Mouse (Mus musculus): ENCODE results near the gene Pum2.

Gene Pum2

GRCm38 (mm10) chr12:8759779-8760178, 85.8 kb downstream of the Pum2 start:
- no peak for DNase-seq (ENCODE audit: low read depth, low spot score)

DNA sequence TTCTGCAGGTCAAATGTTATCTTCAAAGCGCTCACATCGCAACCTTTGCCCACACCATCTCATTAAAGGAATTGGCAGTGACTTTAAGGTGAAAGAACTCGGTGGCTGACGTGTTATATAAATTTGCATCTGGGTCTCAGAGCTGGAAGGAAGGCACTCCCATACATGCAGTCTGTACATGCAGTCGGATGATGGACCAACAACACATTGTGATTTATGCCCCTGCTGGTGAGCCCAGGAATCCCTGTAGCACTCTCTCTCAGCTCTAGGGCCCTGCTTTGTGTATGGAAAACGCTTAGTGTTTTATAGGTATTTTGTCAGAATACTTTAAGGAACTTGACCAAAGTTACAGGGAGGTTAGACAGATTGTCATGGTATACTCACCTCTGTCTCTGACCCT, 86.6 kb downstream of the Pum2 start:
- no peak for DNase-seq (ENCODE audit: low read depth, low spot score)

- no peak for DNase-seq (ENCODE audit: low read depth, low spot score)
Measured at GRCm38 (mm10) chr12:8761058-8761457, 87.1 kb downstream of the Pum2 start.

DNA sequence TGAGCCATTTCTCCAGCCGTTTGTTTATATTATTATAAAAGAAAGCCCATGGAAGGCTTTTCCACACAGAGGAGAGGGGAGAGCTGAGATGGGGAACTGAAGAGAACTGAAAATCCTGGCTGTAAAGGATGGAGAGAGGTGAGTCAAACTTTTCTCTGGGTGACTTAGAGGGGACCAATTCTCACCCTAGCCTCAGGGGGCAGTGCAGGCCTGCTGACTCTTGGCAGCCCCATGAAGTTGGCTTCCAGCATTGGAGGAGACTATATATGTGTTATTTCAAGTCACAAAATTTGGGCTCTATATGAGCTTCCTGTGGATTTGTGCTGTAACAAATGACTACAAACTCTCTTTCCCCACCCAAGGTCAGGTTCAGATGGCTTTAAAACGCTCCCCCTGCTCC, 88.7 kb downstream of the Pum2 start:
- DNase-seq (ENCODE audit: low read depth, low spot score) = no peak

GRCm38 (mm10) chr12:8764221-8764930, 90.4 kb downstream of the Pum2 start:
- DNase-seq (ENCODE audit: low read depth, low spot score) = no peak

DNA sequence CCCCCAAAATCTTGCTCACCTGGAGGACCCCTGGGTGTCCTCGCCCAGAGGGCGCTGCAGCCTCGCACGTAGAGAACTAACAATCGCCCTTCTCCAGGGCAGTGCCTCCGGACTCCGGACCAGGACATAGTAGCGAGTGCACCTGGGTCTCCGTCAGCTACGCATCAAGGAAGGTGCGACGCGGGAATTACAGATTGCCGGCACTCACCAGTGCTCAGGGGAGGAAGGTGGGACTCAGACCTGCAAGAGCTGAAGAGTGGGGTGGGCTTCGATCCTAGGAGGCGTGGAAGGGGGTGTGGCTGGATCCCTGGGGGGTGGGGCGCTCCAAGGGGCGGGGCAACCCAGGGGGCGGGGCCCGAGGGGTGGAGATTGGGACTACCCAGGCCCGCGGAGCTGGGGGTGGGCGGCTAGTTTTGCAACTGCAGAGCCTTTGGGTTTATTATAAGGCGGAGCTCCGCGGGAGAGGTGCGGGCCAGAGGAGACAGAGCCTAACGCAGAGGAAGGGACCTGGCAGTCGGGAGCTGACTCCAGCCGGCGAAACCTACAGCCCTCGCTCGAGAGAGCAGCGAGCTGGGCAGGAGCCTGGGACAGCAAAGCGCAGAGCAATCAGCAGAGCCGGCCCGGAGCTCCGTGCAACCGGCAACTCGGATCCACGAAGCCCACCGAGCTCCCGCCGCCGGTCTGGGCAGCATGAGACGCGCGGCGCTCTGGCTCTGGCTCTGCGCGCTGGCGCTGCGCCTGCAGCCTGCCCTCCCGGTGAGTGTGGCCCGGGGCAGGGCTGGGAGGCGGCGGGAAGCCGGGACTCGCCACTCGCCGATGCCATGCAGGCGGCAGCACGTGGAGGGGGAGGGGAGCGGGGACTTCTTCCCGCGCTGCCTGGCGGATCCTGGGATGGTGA, 97.3 kb downstream of the Pum2 start, which contains the start of gene Sdc1:
Sdc1 (plus strand) TSS at position 378 of the 898 bp plus-strand sequence.
- DNase-seq (ENCODE audit: low read depth, low spot score) = no peak

GRCm38 (mm10) chr12:8771844-8772380, 98.0 kb downstream of the Pum2 start:
- DNase-seq (ENCODE audit: low read depth, low spot score) = no peak

DNA sequence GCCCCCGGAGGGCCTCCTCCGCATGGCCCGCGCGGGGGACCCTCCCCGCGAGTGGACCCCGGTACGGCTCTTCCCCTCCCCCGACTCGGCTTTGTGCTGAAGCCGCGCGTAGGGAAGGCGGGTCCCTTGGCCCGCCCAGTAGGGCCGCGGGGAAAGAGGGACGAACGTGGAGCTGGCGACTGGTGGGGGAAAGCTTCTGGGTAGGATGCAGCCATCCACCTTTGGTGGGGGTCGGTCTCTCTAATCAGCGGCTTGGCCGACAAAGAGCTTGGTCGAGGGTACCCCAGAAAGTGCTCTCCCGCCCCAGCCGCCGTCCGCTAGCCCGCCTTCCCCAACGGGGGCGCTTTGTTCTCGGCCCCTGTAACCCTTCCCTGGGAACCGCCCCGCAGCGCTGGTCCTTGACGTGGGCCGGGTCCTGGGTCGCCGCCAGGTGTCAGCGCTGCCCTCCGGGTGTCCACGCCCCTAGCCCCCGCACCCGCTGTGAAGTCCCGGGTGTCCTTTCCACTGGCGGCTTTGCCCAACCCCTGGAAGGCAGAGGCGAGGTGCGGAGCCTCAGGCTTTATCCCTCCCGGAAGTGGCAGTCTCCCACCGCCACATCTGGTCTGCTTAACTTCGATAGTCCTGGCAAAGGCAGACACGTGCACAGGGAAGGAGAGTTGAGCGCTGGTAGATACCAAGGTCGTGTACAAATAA, 98.7 kb downstream of the Pum2 start:
- DNase-seq (ENCODE audit: low read depth, low spot score) = no peak

- DNase-seq (ENCODE audit: low read depth, low spot score) = no peak
Measured at GRCm38 (mm10) chr12:8773336-8773735, 99.4 kb downstream of the Pum2 start.

GRCm38 (mm10) chr12:8774183-8774582, 100.2 kb downstream of the Pum2 start:
- DNase-seq (ENCODE audit: low read depth, low spot score) = no peak

- no peak for DNase-seq (ENCODE audit: low read depth, low spot score)
Measured at GRCm38 (mm10) chr12:8776206-8776605, 102.3 kb downstream of the Pum2 start.

- no peak for DNase-seq (ENCODE audit: low read depth, low spot score)
Measured at GRCm38 (mm10) chr12:8776741-8777140, 102.8 kb downstream of the Pum2 start.

GRCm38 (mm10) chr12:8778106-8778505, 104.2 kb downstream of the Pum2 start:
- no peak for DNase-seq (ENCODE audit: low read depth, low spot score)

DNA sequence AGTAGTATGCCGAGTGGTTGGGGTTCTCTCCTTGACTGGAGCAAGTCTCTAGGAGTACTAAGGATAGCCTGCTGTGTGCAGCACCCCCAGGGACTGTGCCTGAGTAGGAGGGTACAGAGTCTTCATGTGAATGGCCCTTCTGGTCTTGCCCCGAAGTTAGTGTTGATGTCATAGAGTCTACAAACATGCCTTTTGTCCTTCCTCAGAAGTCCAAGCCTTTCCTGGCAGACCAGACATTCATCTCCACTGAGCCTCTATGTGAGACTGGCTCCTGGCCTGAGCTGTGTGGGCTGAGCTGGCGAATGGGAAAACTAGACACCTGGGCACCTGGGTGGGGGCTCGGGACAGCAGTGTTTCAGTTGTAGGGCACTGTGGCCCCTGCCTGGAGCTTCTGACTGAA, 105.9 kb downstream of the Pum2 start:
- no peak for DNase-seq (ENCODE audit: low read depth, low spot score)

GRCm38 (mm10) chr12:8781121-8781520, 107.2 kb downstream of the Pum2 start:
- no peak for DNase-seq (ENCODE audit: low read depth, low spot score)

DNA sequence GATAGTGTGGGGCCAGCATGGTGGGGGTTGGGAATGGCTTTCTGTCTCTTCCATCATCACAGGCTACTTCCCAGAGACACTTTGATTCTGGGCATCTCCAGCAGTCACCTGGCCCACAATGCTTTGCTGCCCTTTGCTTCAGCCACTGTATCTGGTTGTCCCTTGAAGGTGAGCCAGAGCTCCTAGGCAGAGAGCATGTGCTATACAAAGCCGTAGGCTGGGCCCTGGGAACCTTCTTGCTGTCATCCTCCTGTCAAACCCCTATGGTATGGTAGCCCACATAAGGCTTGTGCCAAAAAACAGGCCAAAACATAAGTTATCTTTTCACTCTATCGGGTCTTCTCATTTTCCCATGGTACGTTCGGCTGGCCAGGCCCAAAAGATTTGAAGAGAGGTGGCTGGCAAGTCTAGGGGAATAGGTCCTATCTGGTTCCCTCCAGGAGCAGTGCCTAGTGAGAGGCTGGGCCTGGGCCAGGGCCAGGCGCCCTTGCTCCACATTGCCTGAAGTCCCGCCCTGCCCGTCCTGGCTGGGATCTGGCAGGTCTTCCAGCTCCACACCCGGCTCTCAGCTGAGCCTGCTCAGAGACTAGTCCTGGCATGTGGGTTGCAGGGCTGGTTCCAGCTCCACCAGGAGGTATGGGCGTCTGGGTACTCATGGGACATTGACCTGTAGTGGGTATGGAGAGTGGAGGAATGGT, 107.9 kb downstream of the Pum2 start:
- DNase-seq (ENCODE audit: low read depth, low spot score) = no peak

DNA sequence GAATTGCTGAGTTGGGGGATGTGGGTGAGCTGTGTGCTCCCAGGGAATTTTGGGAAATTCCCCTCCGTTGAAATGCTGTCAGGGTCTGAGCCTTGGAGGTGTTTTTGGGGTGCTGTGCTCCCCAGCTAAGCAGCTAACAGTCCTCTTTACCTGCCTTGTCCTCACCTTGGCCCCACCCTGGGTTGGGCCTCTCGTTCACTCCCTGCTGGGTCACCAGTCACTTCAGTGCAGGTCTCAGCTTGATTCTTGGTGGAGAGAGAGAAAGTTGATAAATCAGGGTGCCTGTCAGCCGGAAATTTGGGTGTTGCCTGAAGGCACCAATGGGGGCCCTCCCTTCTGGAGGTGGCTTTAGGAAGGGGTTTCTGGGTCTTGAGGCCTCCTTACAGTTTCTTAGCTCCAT, 108.6 kb downstream of the Pum2 start:
- no peak for DNase-seq (ENCODE audit: low read depth, low spot score)

GRCm38 (mm10) chr12:8784189-8784588, 110.3 kb downstream of the Pum2 start:
- DNase-seq (ENCODE audit: low read depth, low spot score) = no peak

DNA sequence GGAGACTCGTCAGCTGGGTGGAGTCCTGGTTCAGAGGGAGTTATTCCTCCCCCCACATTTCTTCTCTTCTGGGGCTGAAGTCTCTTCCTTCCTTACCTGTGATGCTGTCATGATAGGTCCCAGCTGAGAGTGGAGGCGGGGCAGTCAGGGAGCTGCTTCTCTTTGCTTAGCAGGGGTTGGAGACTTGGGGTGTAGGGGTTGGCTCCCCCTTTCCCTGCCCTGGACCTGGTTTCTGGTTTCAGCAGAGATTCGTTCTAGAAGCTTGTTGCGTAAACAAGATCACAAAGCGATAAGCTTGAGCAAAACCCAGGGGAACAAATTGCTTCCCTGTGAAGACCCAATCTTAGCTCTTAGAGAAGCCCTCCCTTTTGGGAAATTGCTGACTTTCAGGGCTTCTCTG, 112.5 kb downstream of the Pum2 start:
- no peak for DNase-seq (ENCODE audit: low read depth, low spot score)

DNA sequence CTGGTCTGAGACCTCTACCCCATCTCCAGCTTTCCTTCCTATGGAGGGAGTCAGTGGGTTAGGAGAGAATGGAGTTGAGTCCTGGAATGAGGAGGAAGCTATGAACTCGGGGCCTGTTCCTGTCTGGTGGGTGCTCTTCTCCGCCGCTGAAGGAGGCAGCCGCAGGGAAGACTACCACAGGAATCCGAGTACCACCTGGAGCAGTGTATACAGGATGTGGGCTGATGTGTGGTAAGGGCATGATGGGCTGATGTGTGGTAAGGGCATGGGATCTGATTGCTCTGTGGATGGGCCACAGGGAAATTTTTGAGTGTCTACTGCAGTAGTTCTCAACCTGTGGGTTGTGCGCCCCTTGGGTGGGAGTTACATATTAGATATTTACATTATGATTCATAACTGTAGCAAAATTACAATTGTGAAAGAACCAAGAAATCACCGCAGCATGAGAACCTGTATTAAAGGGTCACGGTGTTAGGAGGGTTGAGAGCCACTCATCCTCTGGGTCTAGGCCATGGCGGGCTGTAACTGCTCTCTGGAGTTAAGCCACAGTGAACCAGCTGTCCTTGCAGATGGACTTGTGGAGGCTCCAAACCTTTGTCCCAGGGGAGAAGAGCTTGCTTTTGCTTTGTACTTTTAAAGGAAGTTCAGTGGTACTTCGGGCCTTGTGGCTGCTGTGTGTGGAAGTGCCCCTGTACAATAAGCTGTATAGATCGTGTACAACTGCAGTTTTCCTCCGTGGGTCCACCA, 113.2 kb downstream of the Pum2 start:
- DNase-seq (ENCODE audit: low read depth, low spot score) = no peak

- no peak for DNase-seq (ENCODE audit: low read depth, low spot score)
Measured at GRCm38 (mm10) chr12:8788469-8788868, 114.5 kb downstream of the Pum2 start.
